Mouse (Mus musculus): ENCODE data around the gene Crtc2.
"Not testable (repeated sequence)": the region's sequence is repeated elsewhere in the genome, so short reads cannot be mapped to it uniquely, and the experiment has no call there.

The Crtc2 gene

GRCm38 (mm10) chr3:90270784-90271183 lies 16.8 kb downstream of the Crtc2 start:
- no peak for DNase-seq

- no peak for DNase-seq
Measured at GRCm38 (mm10) chr3:90272170-90272569, 18.2 kb downstream of the Crtc2 start.

DNA sequence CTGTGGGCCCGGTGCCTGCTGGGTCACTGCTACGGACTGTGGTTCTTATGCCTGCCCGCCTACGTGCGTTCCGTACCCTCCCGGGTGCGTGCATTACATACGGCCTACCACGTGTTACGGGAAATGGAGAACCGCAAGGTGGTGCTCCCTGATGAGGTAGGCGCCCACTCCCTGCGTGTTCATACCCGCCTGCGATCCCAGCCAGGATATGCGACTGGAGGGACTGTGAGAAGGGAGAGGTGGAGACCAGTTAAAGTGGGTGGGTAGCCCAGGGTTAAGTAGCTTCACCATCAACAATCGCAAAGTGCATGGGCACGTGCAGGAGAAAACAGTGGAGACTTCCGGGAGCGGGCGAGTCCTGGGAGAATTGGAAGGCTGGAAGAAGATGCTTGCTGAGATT lies 19.9 kb downstream of the Crtc2 start:
- DNase-seq = no peak

DNA sequence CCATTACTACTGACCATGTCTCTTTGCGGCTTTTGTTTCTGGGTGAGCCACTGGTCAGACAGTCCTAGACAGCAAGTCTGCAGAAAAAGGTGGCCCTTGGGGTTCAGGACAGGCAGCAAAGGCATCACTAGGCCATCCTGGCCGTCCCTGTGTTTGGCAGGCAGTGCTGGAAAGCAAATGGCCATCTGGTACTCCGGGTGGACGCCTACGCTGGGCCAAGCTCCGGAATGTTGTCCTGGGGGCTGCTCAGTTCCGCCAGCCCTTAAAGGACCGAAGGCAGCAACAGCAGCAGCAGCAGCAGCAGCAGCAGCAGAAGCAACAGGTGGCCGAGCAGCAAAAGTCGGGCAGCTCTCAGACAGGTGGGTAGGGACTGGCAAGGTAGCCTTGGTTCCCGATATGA lies 21.3 kb downstream of the Crtc2 start:
- DNase-seq = no peak

DNA sequence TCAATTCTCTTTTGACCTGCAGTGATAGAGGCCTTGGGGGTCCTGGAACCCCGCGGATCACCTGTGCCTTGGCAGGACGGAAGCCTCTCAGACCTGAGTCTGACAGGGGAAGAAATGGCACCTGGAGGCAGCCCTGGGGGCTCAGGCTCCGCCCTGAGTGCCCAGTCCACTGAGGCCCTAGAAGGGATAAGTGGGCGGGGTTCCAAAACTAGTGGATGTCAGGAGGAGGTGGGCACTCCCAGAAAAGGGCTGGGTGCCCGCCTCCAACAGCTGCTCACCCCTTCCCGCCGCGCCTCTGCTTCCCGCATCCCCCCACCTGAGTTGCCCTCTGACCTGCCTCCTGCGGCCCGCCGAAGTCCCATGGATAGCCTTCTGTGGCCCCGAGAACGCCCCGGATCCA lies 22.9 kb downstream of the Crtc2 start:
- no peak for DNase-seq

- DNase-seq = no peak
Measured at GRCm38 (mm10) chr3:90277793-90278192, 23.8 kb downstream of the Crtc2 start.

GRCm38 (mm10) chr3:90278211-90278610 lies 24.2 kb downstream of the Crtc2 start:
- DNase-seq = no peak

GRCm38 (mm10) chr3:90279216-90279615 lies 25.3 kb downstream of the Crtc2 start:
- DNase-seq = no peak

GRCm38 (mm10) chr3:90279743-90280142 lies 25.8 kb downstream of the Crtc2 start:
- no peak for DNase-seq

- no peak for DNase-seq
Measured at GRCm38 (mm10) chr3:90280708-90281107, 26.7 kb downstream of the Crtc2 start.

GRCm38 (mm10) chr3:90284150-90284549 lies 30.2 kb downstream of the Crtc2 start:
- no peak for DNase-seq

DNA sequence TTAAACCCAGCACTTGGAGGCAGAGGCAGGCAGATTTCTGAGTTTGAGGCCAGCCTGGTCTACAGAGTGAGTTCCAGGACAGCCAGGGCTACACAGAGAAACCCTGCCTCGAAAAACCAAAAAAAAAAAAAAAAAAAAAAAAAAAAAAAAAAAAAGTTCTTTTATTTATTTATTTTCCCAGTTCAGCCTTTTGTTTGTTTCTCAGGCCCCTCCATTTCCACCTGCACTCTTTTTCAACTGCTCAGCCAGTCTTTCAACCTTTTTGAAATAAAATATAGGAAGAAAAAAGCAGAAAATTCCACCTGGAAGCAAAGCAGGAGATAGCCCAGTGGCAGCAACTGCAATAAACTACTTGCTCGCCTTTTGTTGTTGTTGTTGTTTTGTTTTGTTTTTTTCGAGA lies 35.4 kb downstream of the Crtc2 start:
- DNase-seq = not testable (repeated sequence)

DNA sequence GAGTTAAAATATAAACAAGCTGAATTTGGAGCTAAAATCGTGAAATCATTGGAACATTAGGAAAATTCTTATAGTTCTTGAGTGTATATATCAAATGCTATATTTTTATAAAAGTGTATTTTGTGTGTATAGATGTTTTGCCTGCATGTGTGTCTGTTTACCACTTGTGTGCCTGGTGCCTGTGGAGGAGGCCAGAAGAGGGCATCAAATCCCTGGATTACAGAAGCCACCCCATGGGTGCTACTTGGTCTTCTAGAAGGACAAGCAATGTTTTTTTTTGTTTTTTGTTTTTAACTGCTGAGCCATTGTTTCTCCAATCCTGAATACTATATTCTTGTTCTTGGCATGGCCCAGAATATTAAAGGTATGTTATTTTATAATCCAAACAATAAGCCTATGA lies 36.6 kb downstream of the Crtc2 start:
- DNase-seq = no peak

- no peak for DNase-seq
Measured at GRCm38 (mm10) chr3:90291982-90292344, 38.0 kb downstream of the Crtc2 start.

GRCm38 (mm10) chr3:90292345-90293275 lies 38.6 kb downstream of the Crtc2 start, which contains the start of gene Gatad2b:
Gene Gatad2b (plus strand): TSS chr3:90293178.
- DNase-seq = peak; percentile 98

DNA sequence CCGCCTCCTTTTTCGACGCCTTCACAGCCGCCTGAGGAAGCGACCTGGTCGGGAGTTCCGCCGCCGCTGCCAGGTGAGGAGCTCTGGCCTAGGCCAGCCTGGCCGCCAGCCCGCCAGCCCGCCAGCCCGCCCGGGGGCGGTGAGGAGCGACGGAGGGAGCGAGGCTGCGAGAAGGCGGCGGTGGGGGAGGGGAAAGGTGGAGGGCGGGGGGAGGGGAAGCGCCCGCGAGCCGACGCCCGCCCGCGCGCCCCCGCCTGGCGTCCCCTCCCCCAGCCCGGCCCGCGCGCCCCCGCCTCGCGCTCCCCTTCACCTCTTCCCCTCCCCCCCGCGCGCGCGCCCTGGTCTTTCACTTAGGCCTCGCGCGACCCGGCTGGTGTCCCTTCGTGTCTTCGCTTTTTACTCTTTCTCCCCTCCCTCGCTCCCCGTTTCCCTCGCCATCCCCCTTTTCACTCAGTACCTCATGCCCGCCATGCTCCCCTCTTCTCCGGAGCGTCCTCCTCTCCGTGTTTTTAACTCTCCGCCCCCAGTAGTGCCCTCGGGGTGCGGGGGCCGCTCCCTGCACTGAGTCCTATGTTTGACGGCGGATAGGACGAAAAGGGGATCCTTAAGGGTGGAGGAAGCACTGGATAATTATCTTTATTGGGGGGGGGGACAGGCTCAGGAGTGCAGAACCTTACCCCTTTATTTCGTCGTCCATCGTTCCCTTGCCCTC lies 39.5 kb downstream of the Crtc2 start:
- DNase-seq = peak; percentile 17

DNA sequence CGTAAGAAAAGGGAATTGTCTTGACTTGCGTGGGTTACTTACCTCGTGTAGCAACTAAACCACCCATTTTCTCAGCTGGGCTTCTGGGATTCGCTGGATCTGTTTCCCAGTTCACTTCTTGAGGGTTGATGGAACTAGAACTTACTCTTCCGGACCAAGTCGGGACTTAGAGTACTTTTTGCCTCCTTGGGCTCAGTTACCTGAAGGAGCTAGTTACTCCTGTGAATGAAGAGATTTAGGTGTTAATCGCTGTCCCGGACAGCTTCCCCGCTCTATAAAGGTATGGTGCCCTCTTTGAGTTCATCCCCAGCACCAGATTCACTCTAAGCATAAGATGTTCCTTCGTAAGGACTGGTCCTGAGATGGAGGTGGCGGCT lies 40.1 kb downstream of the Crtc2 start:
- DNase-seq = no peak

DNA sequence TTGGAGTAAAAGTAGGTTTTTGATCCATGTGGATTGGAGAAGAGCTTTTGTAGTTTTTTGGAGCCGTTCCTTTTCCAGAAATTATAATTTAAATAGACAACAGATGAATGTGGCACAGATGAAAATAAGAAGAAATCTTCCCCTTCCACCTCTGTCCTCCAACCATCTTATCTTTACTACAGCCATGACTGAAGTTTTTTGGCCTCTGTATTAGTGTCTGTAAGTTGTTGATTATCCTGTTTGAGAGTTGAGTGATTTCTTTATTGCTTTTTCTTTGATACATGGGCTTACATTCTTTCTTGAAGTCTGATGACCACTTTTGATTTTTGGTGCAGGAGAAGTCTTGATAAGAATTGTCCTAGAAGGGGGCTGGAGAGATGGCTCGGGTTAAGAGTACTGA lies 40.7 kb downstream of the Crtc2 start:
- DNase-seq = no peak

DNA sequence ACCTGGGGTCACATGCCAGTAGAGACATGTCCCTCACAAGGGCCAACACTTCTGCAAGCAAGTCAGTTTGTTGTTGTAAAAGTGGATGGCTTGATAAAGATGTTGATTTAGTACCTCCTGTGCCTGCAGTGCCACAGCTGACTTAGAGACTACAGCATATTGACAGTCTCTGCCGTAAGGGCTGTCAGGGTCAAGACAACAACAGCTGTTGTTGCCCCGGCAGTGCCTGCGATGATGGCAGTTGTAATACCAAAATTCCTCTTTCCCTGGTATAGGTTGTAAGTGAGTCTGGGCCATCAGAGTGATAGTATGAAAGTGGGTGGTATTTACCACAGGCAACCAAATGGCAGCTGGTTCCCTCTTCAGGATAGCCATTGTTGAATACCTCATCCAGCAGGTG lies 51.8 kb downstream of the Crtc2 start:
- DNase-seq = no peak

DNA sequence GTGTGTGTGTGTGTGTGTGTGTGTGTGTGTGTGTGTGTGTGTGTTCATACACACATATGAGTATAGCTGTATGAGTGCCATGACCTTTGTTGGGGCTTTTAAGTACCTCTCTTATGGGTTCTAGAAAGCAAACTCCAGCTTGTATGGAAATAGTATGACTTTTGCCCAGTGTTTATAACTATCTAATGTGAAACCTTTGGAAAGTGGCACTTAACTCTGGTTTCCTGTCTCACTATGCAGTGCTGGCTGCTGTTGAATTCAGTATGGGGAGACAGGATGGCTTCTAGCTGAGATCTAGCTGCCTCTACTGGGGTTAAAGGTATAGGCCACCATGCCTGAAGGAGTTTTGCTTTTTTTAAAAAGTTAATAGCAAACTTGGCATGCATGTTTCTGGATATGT lies 55.6 kb downstream of the Crtc2 start:
- DNase-seq = no peak

- no peak for DNase-seq
Measured at GRCm38 (mm10) chr3:90313367-90313766, 59.4 kb downstream of the Crtc2 start.

Data from right cerebral cortex, postnatal 25 days (tissue).